Mouse (Mus musculus) erythroblast, embryonic 14.5 days (primary cell): ENCODE measurements around the gene Zfp638.

Experiments
- GATA1 ChIP-seq: IDR thresholded peaks from 2 replicates; pipeline ENCODE4 v1.6.1; 2012; ENCODE audit warnings: low read length, inconsistent platforms, mixed read lengths
- TAL1 ChIP-seq: IDR thresholded peaks from 3 replicates; pipeline ENCODE4 v1.6.1; 2012; ENCODE audit warnings: low read length, inconsistent platforms, mixed read lengths

GRCm38 (mm10) chr6:83820727-83821515 lies 46.0 kb upstream of the Zfp638 start:
- TF ChIP-seq GATA1 (no peak), TAL1 (no peak)
